8 mouse cellular contexts compared by ENCODE assay signal in genomic region chr16:90197337-90197973, GRCm38 (mm10). TPM values are rescaled to one million over a fixed set of nuclear protein-coding genes. Genes with fewer than 3 reads are reported as not detected.
DNase-seq lines count a peak whose midpoint lies in the region; ATAC-seq and TF ChIP-seq lines count a peak whose summit lies in the region.

No protein-coding gene starts in this region.

- peak overlapping the region; percentile 41; the same call in 1 of the 2 replicates for H3K27ac ChIP-seq in embryonic facial prominence, embryonic 12.5 days
- H3K27ac ChIP-seq in kidney, adult 2 months (ENCODE audit: insufficient read depth, low read depth, low read length) = no peak overlapping the region
- peak overlapping the region; percentile 97 for H3K27ac ChIP-seq in liver, embryonic 12.5 days

- peak overlapping the region; percentile 49 for H3K4me2 ChIP-seq in embryonic facial prominence, embryonic 12.5 days (replicated peaks)
- H3K4me2 ChIP-seq in liver, embryonic 12.5 days = peak overlapping the region; percentile 81

- peak; percentile 79 for TF ChIP-seq CTCF in kidney, adult 2 months (conservative IDR thresholded peaks at IDR 0.05; ENCODE audit: insufficient read depth, insufficient read length, low read depth, low read length)

- ATAC-seq in embryonic facial prominence, embryonic 12.5 days (ENCODE audit: insufficient number of reproducible peaks, insufficient read depth, low FRiP score, low TSS enrichment) = peak; percentile 92
- ATAC-seq in liver, embryonic 12.5 days = peak; percentile 97

- H3K4me1 ChIP-seq in embryonic facial prominence, embryonic 12.5 days = peaks cover 13% of the 10 kb centered on the region; the same call in 1 of the 2 replicates
- H3K4me1 ChIP-seq in kidney, adult 2 months (ENCODE audit: control insufficient read depth, insufficient read depth, low read length) = peaks cover 3% of the 10 kb centered on the region; the same call in 1 of the 2 replicates
- H3K4me1 ChIP-seq in liver, embryonic 12.5 days = peaks cover 61% of the 10 kb centered on the region

- H3K4me3 ChIP-seq in embryonic facial prominence, embryonic 12.5 days = peak overlapping the region; percentile 34
- H3K4me3 ChIP-seq in kidney, adult 2 months (ENCODE audit: insufficient read depth, low read depth, low read length) = peak overlapping the region; percentile 48
- peak overlapping the region; percentile 56 for H3K4me3 ChIP-seq in liver, embryonic 12.5 days

- no peaks in the 10 kb centered on the region for H3K9me3 ChIP-seq in embryonic facial prominence, embryonic 12.5 days
- no peaks in the 10 kb centered on the region for H3K9me3 ChIP-seq in liver, embryonic 12.5 days (replicated peaks)

- no peaks in the 10 kb centered on the region for H3K27me3 ChIP-seq in embryonic facial prominence, embryonic 12.5 days
- no peaks in the 10 kb centered on the region for H3K27me3 ChIP-seq in kidney, adult 2 months (replicated peaks; ENCODE audit: control insufficient read depth, insufficient read depth, low read length)
- no peaks in the 10 kb centered on the region for H3K27me3 ChIP-seq in liver, embryonic 12.5 days (replicated peaks)
- no peaks in the 10 kb centered on the region for H3K27me3 ChIP-seq in splenic B cell, adult 2 months (ENCODE audit: control insufficient read depth, insufficient read depth, low read length, poor library complexity, severe bottlenecking)

- peak overlapping the region; percentile 34 for H3K9ac ChIP-seq in embryonic facial prominence, embryonic 12.5 days
- H3K9ac ChIP-seq in liver, embryonic 12.5 days = peak overlapping the region; percentile 70

- 2% methylated on average over 22 of the region's 22 CpGs for WGBS in embryonic facial prominence, embryonic 12.5 days
- 3% methylated on average over 22 of the region's 22 CpGs for WGBS in kidney, adult 2 months
- WGBS in liver, embryonic 12.5 days (ENCODE audit: insufficient replicate concordance) = under 1% methylated on average over 22 of the region's 22 CpGs

- no peak for TF ChIP-seq POLR2A in kidney, adult 2 months (IDR thresholded peaks at IDR 0.05; ENCODE audit: low read depth, low read length)

- no peaks in the 10 kb centered on the region for H3K36me3 ChIP-seq in embryonic facial prominence, embryonic 12.5 days
- H3K36me3 ChIP-seq in kidney, adult 2 months (ENCODE audit: control insufficient read depth, insufficient read depth, low read length) = no peaks in the 10 kb centered on the region
- H3K36me3 ChIP-seq in liver, embryonic 12.5 days = no peaks in the 10 kb centered on the region
- H3K36me3 ChIP-seq in splenic B cell, adult 2 months (ENCODE audit: control insufficient read depth, insufficient read depth, low read length, poor library complexity, severe bottlenecking) = no peaks in the 10 kb centered on the region

- DNase-seq in CD4-positive helper T cell, adult 2 months (ENCODE audit: low read depth, low spot score) = peak; percentile 86
- DNase-seq in adrenal gland, postnatal 36 days = peak; percentile 80 to 87
- peak; percentile 73 for DNase-seq in heart, adult 8-10 months (ENCODE audit: low spot score)
- peak; percentile 85 for DNase-seq in kidney, adult 2 months
- DNase-seq in naive thymus-derived CD4-positive, alpha-beta T cell, adult 2 months (ENCODE audit: low read depth) = peak; percentile 85
- DNase-seq in splenic B cell, adult 2 months (ENCODE audit: low read depth, low spot score) = peak; percentile 64

RNA-seq across cellular contexts. Expression of gene Sod1, which starts 23.1 kb away (rescaled TPM):
- total RNA-seq in adrenal gland, postnatal 36 days (2021) = 1,000 to 10,000 TPM; 1,234 to 1,554 TPM
- polyA plus RNA-seq in embryonic facial prominence, embryonic 12.5 days (2016; fragmentation: Nextera tagmentation; extraction: Ambion mirVana) = 976 and 1,009 TPM in 2 replicates
- total RNA-seq in heart, adult 8-10 months (2022) = 100 to 1,000 TPM; 552 to 637 (median 573) TPM
- polyA plus RNA-seq in kidney, adult 2 months (2012; rRNA removed) = 965 and 1,226 TPM in 2 replicates
- polyA plus RNA-seq in liver, embryonic 12.5 days (2016; fragmentation: Nextera tagmentation; extraction: Ambion mirVana) = 1,290 and 1,294 TPM in 2 replicates

RNA-seq across cellular contexts. Expression of gene Tiam1, which starts 53.9 kb away (rescaled TPM):
- total RNA-seq in adrenal gland, postnatal 36 days (2021) = 10 to 100 TPM; 80.7 to 96.3 TPM
- 38.9 and 39.1 TPM in 2 replicates for polyA plus RNA-seq in embryonic facial prominence, embryonic 12.5 days (2016; fragmentation: Nextera tagmentation; extraction: Ambion mirVana)
- 1 to 10 TPM; 4.7 to 7.3 (median 6.7) TPM for total RNA-seq in heart, adult 8-10 months (2022)
- polyA plus RNA-seq in kidney, adult 2 months (2012; rRNA removed) = 2.6 and 4.0 TPM in 2 replicates
- polyA plus RNA-seq in liver, embryonic 12.5 days (2016; fragmentation: Nextera tagmentation; extraction: Ambion mirVana) = 6.7 and 9.7 TPM in 2 replicates
